Mouse (Mus musculus): ENCODE results near the gene Pitx2. TPM values are rescaled to one million over a fixed set of nuclear protein-coding genes. Genes with fewer than 3 reads are reported as not detected.
A peak's percentile ranks its signal among the peaks of the same experiment; 100 is the strongest.

The Pitx2 gene
- polyA plus RNA-seq, 1 experiment from 2014 or later: 24.7 TPM

DNA sequence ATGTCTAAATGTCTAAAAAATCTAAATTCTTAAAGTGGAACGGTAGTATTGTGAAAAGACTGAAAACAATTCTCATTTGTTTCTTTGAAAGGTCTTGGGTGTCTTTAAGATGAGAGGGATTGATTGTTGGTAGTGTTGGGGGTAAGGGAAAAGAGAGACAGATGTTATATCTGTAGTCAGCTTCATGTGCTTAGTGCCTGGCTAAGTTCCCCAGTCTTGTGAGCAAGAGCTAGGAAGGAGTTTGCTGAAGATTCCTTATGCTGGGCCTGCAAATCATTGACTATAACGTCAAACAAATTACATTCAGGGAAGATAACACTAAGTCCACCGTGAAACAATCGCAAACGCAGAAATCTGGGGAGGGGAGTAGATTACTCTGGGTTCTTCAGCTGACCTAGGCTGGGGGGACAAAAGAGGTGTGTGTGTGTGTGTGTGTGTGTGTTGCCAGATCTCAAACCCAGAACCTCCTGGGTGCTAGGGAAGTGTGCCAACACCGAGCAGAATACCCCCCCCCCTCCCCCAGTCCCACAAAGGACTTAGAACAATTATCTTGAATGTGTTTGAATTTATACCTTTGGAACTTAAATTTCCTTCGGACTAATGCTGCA lies 12.5 kb downstream of the Pitx2 start:
- Histone ChIP-seq H3K9ac (replicated peaks; ENCODE audit: low read depth, low read length) (no peak overlapping the region), H3K9me3 (ENCODE audit: control insufficient read depth, low read depth, low read length) (no peaks in the 10 kb centered on the region), H3K27me3 (ENCODE audit: control insufficient read depth, insufficient read depth, low read length) (peaks cover 50% of the 10 kb centered on the region), H3K4me1 (ENCODE audit: control insufficient read depth, insufficient read depth, low read length) (0 out of 2 replicates have a peak, but pooled peaks cover 3% of the 10 kb centered on the region), H3K4me2 (replicated peaks; ENCODE audit: low read depth, low read length) (no peak overlapping the region), H3K36me3 (ENCODE audit: control insufficient read depth, insufficient read depth, low read length) (no peaks in the 10 kb centered on the region), H3K27ac (ENCODE audit: low read length) (no peak overlapping the region), H3K4me3 (ENCODE audit: low read depth, low read length) (no peak overlapping the region)
- no peak for ATAC-seq (ENCODE audit: insufficient number of reproducible peaks, insufficient read depth, low FRiP score, low read depth)
- 6% methylated on average over 7 of the region's 7 CpGs for WGBS

DNA sequence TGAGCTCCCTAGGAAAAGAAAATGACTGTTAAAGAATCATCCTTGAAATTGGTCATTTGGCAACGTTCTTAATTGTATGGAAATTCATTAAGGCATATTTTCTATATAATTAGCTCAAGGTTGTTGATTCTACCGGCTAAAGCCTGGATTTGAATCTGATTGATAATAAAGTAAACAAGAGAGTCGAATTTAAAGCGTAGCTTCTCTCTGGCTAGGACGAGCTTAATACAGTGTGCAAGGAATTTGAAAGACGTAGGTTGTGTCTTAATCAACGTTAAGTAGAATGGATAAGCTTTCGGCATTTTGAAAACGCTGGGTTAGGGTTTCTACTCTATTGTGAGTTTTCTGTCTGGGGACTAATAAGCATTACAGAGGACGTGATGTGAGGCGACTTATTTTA lies 13.1 kb downstream of the Pitx2 start:
- WGBS: 7% methylated on average over 11 of the region's 11 CpGs
- Histone ChIP-seq H3K4me2 (replicated peaks; ENCODE audit: low read depth, low read length) (no peak overlapping the region), H3K4me1 (ENCODE audit: control insufficient read depth, insufficient read depth, low read length) (0 out of 2 replicates have a peak, but pooled peaks cover 3% of the 10 kb centered on the region), H3K27ac (ENCODE audit: low read length) (no peak overlapping the region), H3K27me3 (ENCODE audit: control insufficient read depth, insufficient read depth, low read length) (peaks cover 43% of the 10 kb centered on the region), H3K9me3 (ENCODE audit: control insufficient read depth, low read depth, low read length) (no peaks in the 10 kb centered on the region), H3K36me3 (ENCODE audit: control insufficient read depth, insufficient read depth, low read length) (no peaks in the 10 kb centered on the region), H3K4me3 (ENCODE audit: low read depth, low read length) (no peak overlapping the region), H3K9ac (replicated peaks; ENCODE audit: low read depth, low read length) (no peak overlapping the region)
- ATAC-seq (ENCODE audit: insufficient number of reproducible peaks, insufficient read depth, low FRiP score, low read depth): no peak

- Histone ChIP-seq H3K36me3 (ENCODE audit: control insufficient read depth, insufficient read depth, low read length) (no peaks in the 10 kb centered on the region), H3K4me2 (replicated peaks; ENCODE audit: low read depth, low read length) (peak overlapping the region; percentile 94), H3K9ac (replicated peaks; ENCODE audit: low read depth, low read length) (peak overlapping the region; percentile 45; the same call in 1 of the 2 replicates), H3K4me3 (ENCODE audit: low read depth, low read length) (peak overlapping the region; percentile 55), H3K27me3 (ENCODE audit: control insufficient read depth, insufficient read depth, low read length) (peaks cover 35% of the 10 kb centered on the region), H3K4me1 (ENCODE audit: control insufficient read depth, insufficient read depth, low read length) (0 out of 2 replicates have a peak, but pooled peaks cover 8% of the 10 kb centered on the region), H3K27ac (ENCODE audit: low read length) (peak overlapping the region; percentile 17; the same call in 1 of the 2 replicates), H3K9me3 (ENCODE audit: control insufficient read depth, low read depth, low read length) (no peaks in the 10 kb centered on the region)
- peak; percentile 93 for ATAC-seq (ENCODE audit: insufficient number of reproducible peaks, insufficient read depth, low FRiP score, low read depth)
- WGBS: under 1% methylated on average over 36 of the region's 39 CpGs
These were observed 14.0 kb downstream of the Pitx2 start for GRCm38 (mm10) chr3:129213633-129214145.

GRCm38 (mm10) chr3:129214146-129214665 lies 14.5 kb downstream of the Pitx2 start:
- Histone ChIP-seq H3K27ac (ENCODE audit: low read length) (peak overlapping the region; percentile 17; the same call in 1 of the 2 replicates), H3K4me3 (ENCODE audit: low read depth, low read length) (peak overlapping the region; percentile 55), H3K4me1 (ENCODE audit: control insufficient read depth, insufficient read depth, low read length) (0 out of 2 replicates have a peak, but pooled peaks cover 8% of the 10 kb centered on the region), H3K9me3 (ENCODE audit: control insufficient read depth, low read depth, low read length) (no peaks in the 10 kb centered on the region), H3K4me2 (replicated peaks; ENCODE audit: low read depth, low read length) (peak overlapping the region; percentile 94), H3K36me3 (ENCODE audit: control insufficient read depth, insufficient read depth, low read length) (no peaks in the 10 kb centered on the region), H3K9ac (replicated peaks; ENCODE audit: low read depth, low read length) (peak overlapping the region; percentile 45), H3K27me3 (ENCODE audit: control insufficient read depth, insufficient read depth, low read length) (peaks cover 34% of the 10 kb centered on the region)
- 0% methylated on average over 31 of the region's 34 CpGs for WGBS
- peak; percentile 16; the same call in 1 of the 2 replicates for ATAC-seq (ENCODE audit: insufficient number of reproducible peaks, insufficient read depth, low FRiP score, low read depth)

- Histone ChIP-seq H3K27ac (ENCODE audit: low read length) (peak overlapping the region; percentile 17; the same call in 1 of the 2 replicates), H3K9me3 (ENCODE audit: control insufficient read depth, low read depth, low read length) (no peaks in the 10 kb centered on the region), H3K9ac (replicated peaks; ENCODE audit: low read depth, low read length) (peak overlapping the region; percentile 45; the same call in 1 of the 2 replicates), H3K4me1 (ENCODE audit: control insufficient read depth, insufficient read depth, low read length) (0 out of 2 replicates have a peak, but pooled peaks cover 8% of the 10 kb centered on the region), H3K27me3 (ENCODE audit: control insufficient read depth, insufficient read depth, low read length) (peaks cover 35% of the 10 kb centered on the region), H3K4me2 (replicated peaks; ENCODE audit: low read depth, low read length) (peak overlapping the region; percentile 94), H3K4me3 (ENCODE audit: low read depth, low read length) (peak overlapping the region; percentile 55), H3K36me3 (ENCODE audit: control insufficient read depth, insufficient read depth, low read length) (no peaks in the 10 kb centered on the region)
- no peak for ATAC-seq (ENCODE audit: insufficient number of reproducible peaks, insufficient read depth, low FRiP score, low read depth)
- 2% methylated on average over 31 of the region's 31 CpGs for WGBS
These were observed 15.0 kb downstream of the Pitx2 start for GRCm38 (mm10) chr3:129214666-129215161.

DNA sequence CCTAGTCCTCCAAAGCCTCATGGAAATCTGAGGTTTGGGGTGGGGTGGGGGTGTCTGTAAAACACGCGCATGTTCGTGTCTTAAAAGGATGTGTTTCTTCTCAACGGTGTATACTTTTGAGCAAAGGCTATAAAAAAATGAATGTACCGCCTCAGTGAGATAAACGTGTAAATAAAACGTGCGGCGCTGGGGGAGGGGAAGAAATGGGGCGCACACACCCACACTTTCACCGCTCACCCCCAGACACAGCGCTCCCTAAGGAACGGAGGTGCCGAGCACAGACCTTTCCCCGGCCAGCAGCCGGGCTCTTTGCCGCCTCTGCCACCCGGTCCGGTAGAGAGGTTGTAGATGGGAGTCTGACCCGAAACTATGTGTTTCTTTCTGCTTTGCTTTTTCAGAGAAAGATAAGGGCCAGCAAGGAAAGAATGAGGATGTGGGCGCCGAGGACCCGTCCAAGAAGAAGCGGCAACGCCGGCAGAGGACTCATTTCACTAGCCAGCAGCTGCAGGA lies 15.6 kb downstream of the Pitx2 start:
- H3K27ac ChIP-seq (ENCODE audit: low read length): peak overlapping the region; percentile 27; the same call in 1 of the 2 replicates
- ATAC-seq (ENCODE audit: insufficient number of reproducible peaks, insufficient read depth, low FRiP score, low read depth): no peak
- H3K36me3 ChIP-seq (ENCODE audit: control insufficient read depth, insufficient read depth, low read length): no peaks in the 10 kb centered on the region
- H3K4me2 ChIP-seq (replicated peaks; ENCODE audit: low read depth, low read length): peak overlapping the region; percentile 94
- H3K9me3 ChIP-seq (ENCODE audit: control insufficient read depth, low read depth, low read length): no peaks in the 10 kb centered on the region
- H3K9ac ChIP-seq (replicated peaks; ENCODE audit: low read depth, low read length): peak overlapping the region; percentile 36
- peaks cover 33% of the 10 kb centered on the region for H3K27me3 ChIP-seq (ENCODE audit: control insufficient read depth, insufficient read depth, low read length)
- H3K4me3 ChIP-seq (ENCODE audit: low read depth, low read length): peak overlapping the region; percentile 55
- 0 out of 2 replicates have a peak, but pooled peaks cover 8% of the 10 kb centered on the region for H3K4me1 ChIP-seq (ENCODE audit: control insufficient read depth, insufficient read depth, low read length)
- 5% methylated on average over 26 of the region's 26 CpGs for WGBS

DNA sequence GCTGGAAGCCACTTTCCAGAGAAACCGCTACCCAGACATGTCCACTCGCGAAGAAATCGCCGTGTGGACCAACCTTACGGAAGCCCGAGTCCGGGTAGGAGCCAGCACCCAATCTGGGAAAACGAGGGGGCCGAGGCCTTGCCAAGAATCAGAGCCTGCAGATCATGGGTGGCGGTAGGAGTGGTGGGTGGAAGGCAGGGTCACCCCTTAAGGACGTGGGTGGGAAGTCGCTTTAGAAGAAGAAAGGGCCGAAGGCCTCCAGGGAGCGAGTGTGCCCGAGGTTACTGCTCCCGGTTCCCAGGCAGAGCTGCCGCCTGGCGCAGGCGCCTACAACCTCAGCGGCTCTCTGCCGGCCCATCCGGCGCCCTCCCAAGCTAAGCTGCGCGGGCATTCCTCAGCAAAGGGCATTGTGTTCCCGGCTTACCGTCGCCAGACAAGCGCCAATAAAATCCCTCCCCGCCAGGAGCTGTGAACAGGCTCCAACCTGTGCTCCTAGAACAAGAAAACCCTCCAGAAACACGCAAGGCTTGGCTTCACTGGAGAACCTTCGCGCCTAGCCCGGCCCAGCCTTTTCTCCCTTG lies 16.2 kb downstream of the Pitx2 start:
- H3K9me3 ChIP-seq (ENCODE audit: control insufficient read depth, low read depth, low read length): no peaks in the 10 kb centered on the region
- H3K27ac ChIP-seq (ENCODE audit: low read length): peak overlapping the region; percentile 27; the same call in 1 of the 2 replicates
- H3K36me3 ChIP-seq (ENCODE audit: control insufficient read depth, insufficient read depth, low read length): no peaks in the 10 kb centered on the region
- ATAC-seq (ENCODE audit: insufficient number of reproducible peaks, insufficient read depth, low FRiP score, low read depth): no peak
- H3K27me3 ChIP-seq (ENCODE audit: control insufficient read depth, insufficient read depth, low read length): peaks cover 32% of the 10 kb centered on the region
- peak overlapping the region; percentile 36 for H3K9ac ChIP-seq (replicated peaks; ENCODE audit: low read depth, low read length)
- H3K4me2 ChIP-seq (replicated peaks; ENCODE audit: low read depth, low read length): peak overlapping the region; percentile 94
- H3K4me1 ChIP-seq (ENCODE audit: control insufficient read depth, insufficient read depth, low read length): peaks cover 8% of the 10 kb centered on the region; the same call in 1 of the 2 replicates
- H3K4me3 ChIP-seq (ENCODE audit: low read depth, low read length): peak overlapping the region; percentile 55
- WGBS: 5% methylated on average over 35 of the region's 35 CpGs

GRCm38 (mm10) chr3:129216491-129216890 lies 16.8 kb downstream of the Pitx2 start:
- Histone ChIP-seq H3K9ac (replicated peaks; ENCODE audit: low read depth, low read length) (no peak overlapping the region; the same call in 1 of the 2 replicates), H3K4me3 (ENCODE audit: low read depth, low read length) (peak overlapping the region; percentile 55; the same call in 1 of the 2 replicates), H3K27ac (ENCODE audit: low read length) (no peak overlapping the region), H3K9me3 (ENCODE audit: control insufficient read depth, low read depth, low read length) (no peaks in the 10 kb centered on the region), H3K4me2 (replicated peaks; ENCODE audit: low read depth, low read length) (peak overlapping the region; percentile 94), H3K4me1 (ENCODE audit: control insufficient read depth, insufficient read depth, low read length) (peaks cover 8% of the 10 kb centered on the region; the same call in 1 of the 2 replicates), H3K27me3 (ENCODE audit: control insufficient read depth, insufficient read depth, low read length) (peaks cover 31% of the 10 kb centered on the region; the same call in 1 of the 2 replicates), H3K36me3 (ENCODE audit: control insufficient read depth, insufficient read depth, low read length) (no peaks in the 10 kb centered on the region)
- ATAC-seq (ENCODE audit: insufficient number of reproducible peaks, insufficient read depth, low FRiP score, low read depth): no peak
- 13% methylated on average over 9 of the region's 9 CpGs for WGBS
